Mouse (Mus musculus) heart, postnatal 25 days (tissue): ENCODE results near the gene Agap2. TPM values are rescaled to one million over a fixed set of nuclear protein-coding genes. Genes with fewer than 3 reads are reported as not detected.
"Not testable (repeated sequence)": the region's sequence is repeated elsewhere in the genome, so short reads cannot be mapped to it uniquely, and the experiment has no call there.

ENCODE experiments used
- DNase-seq: peaks from one replicate; pipeline ENCODE4 v3.0.0; 2022; ENCODE audit warnings: low spot score
- intact Hi-C: fragments of 180-260 bp; cut with DNase I; formaldehyde crosslinking; loops from one replicate; pipeline ENCODE4 v1.15.1; 2025
- total RNA-seq, 2 experiments: library from RNA; stranded (reverse); gene quantifications; 2 replicates each; pipeline ENCODE4 v1.2.3; 2021

Gene Agap2
- total RNA-seq, 2 experiments from 2014 or later = 5.9 to 7.3 TPM

DNA sequence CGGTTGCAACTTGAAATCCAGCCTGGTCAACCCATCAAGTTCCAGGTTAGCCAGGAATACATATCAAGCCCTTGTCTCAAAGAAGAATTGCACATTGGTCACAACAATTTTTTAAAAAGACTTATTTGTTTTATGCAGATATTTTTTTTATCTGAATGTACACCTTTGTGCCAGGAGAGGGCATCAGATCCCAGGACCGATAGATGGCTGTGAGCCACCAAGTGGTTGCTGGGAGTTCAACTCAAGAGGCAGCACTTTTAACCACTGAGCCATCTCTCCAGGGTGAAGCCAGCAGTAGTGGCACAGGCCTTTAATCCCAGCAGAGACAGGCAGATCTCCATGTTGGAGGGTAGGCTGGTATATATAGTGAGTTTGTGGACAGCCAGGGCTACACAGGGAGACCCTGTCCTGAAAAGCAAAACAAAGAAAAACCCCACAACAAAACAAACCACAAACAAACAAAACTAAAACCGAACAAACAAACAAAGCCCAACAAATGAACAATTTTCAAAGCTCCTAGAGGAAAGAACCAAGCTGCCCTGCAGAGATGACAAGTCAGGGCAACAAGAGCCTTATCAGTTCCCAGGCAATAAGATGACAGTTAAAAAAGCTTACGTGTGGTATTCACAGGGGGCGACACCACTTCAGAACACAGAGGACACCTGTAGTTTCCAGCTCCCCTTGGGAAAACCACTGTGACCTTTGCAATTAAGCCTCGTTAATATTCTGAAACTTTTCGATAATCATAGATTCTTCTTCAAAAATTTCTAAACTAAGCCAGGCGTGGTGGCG is 50.3 kb downstream of the Agap2 start:
- no peak for DNase-seq
- intact Hi-C loops = no loop called here

DNA sequence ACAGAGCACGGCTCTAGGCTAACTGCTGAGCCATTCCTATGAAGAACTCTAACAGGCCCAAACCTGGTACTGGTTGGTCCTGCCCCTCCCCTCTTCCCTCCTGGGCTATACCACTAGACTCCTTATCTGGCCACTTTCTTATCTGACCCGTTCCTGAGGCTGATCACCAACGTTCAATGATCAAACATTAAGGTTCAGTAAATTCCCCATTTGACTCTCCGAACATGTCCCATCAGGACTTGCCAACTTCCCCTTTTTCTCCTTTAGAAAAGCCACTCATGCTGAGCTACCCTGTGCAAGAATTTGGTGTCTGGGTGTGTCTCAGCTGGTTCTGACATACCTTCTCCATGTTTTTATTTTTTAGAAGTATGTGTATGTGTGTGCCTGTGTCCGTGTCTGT is 51.5 kb downstream of the Agap2 start:
- DNase-seq = no peak
- intact Hi-C loops = no loop called here

DNA sequence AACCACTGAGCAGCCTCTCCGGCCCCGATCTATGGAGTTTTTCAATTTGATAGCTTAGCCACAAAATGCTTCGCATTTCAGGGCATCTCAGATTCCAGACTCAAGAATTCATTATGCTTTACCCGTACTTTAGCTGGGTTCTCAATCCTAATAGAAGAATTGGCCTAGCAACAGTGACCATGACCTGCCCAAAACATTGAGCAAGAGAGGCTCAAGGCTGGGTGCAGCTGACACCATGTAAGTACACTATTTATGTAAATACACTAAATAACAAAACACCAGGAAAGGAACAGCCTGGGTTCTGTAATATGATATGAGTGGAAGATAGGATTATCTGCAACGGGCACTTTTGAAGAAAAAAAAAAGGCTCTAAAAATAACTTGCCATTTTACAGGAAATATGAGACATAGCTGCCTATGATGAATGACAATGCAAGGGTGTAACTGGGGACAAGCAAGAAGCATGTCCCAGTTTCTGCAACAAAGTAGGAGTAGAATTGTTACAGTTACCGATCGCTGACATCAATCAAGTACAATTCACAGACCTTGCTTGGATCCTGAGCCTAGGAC is 52.7 kb downstream of the Agap2 start:
- intact Hi-C loops = no loop called here
- DNase-seq = no peak

DNA sequence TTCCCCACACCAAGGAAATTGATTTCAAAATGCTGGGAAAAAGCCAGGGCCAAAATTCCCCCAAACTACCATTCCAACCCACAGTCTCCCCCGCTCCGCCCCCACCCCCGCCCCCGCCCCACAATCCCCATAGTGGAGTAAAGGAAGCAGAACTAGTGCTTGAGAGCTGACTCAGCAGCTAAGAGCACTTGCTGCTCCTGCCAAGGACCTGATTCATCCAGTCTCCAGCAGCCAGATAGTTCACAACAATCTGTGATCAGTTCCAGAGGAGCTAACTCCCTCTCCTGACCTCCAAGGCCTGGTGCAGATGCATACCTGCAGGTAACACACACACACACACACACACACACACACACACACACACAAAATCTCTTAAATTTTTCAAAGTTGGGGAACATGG is 54.3 kb downstream of the Agap2 start:
- intact Hi-C loops = no loop called here

DNA sequence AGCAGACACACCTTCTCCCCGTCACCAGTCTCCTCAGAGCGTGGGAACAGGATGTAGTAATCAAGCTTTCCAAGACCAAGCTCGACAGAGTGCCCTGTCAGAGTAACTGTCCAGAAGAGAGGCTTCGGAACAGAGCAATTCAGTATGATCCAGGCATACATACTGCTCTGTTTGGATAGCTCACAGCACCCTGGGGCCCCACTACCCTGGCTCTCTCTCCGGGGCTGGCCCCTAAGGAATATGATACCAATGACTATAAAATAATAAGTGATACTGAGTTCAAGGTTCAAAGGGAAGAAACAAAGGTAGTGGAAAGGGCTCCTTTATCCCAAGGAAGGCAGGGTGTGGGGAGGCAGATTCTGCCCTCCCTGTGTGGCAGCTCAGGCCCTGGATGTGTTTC is 57.4 kb downstream of the Agap2 start:
- no peak for DNase-seq
- intact Hi-C loops = no loop called here

More for the DNA sequence above, 54.3 kb downstream of the Agap2 start:
- no peak for DNase-seq

DNA sequence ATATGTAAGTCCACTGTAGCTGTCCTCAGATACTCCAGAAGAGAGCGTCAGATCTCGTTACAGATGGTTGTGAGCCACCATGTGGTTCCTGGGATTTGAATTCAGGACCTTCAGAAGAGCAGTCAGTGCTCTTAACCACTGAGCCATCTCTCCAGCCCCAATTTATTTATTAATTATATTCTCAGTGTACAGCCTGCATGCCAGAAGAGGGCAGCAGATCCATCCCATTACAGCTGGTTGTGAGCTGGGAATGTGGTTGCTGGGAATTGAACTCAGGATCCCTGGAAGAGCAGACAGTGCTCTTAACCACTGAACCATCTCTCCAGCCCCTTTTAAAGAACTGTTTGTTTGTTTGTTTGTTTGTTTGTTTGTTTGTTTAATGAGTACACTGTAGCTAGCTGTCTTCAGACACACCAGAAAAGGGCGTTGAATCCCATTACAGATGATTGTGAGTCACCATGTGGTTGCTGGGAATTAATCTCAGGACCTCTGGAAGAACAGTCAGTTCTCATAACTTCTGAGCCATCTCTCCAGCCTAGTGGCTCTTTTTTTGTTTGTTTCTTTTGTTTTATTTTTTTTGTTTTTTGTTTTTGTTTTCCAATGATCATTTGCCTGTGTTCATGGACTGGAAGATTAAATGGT is 59.4 kb downstream of the Agap2 start:
- DNase-seq, intact Hi-C loops: not testable (repeated sequence)

DNA sequence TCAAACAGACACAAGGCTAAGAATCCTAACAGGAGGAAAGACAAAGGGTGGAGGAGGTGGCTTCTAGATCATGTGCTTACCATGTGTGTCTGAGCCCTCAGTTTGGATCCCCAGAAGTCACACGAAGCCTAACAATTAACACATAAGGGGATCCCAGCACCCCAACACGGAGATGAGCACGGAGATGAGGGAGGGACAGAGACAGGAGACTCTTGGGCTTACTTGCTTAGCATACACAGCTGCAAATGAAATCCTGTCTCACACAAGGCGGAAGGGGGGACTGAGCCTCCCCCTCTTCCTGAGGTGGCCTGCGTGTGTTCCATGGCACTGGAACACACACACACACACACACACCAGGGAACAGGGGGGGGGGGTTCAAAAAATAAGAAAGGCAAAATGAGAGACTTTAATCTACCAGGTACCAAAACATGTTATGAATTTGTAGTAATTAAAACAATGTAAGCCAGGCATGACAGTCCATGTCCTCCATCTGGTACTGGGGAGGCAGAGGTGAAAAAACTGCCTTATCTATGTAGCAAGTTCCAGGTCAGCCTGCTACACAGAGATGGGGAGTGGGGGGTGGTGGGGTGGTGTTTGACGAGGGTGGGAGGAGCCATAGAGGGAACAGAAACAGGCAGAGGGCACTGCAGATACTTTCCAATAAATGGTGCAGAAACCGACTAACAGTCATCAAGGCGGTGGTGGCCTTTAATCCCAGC is 60.2 kb downstream of the Agap2 start:
- DNase-seq = no peak
- intact Hi-C loops = no loop called here

DNA sequence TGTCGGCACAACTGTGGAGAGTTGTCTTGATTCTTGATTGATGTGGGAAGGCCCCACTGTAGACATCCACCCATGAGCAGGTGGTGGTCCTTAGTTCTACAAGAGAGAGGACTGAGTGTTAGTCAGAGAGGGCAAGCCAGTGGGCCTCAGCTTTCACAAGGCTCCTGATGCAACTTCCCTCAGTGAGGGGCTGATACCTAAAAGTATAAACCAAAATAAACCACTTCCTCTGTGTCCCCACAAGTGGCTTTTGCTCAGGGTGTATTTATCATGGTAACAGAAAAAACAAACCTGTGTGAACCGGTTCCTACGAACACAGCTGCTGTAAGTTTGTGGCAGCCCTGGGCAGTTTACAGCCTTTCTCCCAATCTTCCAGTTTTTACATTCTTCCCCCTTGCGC is 61.4 kb downstream of the Agap2 start:
- intact Hi-C loops = no loop called here
- no peak for DNase-seq

DNA sequence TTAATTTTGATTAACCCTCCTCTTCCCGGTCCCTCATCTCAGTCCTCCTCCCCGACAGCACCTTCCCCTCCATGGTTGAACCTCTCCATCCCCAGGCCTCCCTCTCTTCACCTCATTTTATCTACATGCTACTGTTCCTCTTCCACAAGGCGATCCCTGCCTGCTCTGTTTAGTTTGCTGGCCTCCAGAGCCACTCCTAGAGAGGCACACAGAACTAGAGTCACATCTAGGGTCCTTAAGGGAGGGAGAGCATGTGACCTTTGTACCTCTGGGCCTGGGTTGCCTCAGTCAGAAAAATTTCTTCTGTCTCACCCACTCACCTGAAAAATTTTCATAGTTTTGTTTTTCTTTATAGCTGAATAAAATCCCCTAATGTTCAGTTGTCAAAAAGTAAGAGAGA is 62.8 kb downstream of the Agap2 start:
- intact Hi-C loops = no loop called here
- DNase-seq = no peak

DNA sequence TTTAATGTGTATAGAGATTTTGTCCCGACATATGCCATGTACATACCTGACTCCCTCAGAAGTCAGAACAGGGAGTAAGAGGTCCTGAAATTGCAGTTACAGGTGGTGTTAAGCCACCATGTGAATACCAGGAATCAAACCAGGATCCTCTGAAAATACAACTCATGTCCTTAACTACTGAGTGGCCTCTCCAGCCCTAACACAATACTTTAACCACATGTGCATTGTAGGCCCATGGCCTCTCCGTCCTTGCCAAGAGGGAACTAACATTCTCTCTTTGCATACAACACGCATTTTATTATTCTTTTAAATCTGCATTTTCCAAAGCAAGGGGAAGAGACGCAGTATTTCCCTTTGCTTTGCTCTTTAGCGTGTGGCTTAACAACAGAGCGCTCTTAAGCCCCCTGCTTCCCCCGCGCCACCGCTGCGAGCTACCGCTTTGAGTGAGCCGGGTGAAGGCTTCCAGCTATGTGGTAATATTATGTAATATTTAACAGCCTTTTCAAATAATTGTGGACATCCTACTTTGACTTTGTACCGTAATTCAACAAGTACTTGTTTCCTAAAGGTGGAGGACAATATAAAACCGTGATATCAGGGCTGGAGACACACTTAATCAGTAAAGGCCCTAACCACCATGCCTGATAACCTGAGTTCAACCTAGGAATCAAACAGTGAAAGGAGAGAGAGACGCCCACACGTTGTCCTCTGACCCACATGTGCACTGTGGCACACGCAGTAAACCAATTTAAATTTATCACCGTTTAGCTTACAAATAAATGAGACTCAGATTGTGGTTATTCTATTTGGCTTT is 63.5 kb downstream of the Agap2 start:
- DNase-seq = no peak
- intact Hi-C loops = no loop called here

DNA sequence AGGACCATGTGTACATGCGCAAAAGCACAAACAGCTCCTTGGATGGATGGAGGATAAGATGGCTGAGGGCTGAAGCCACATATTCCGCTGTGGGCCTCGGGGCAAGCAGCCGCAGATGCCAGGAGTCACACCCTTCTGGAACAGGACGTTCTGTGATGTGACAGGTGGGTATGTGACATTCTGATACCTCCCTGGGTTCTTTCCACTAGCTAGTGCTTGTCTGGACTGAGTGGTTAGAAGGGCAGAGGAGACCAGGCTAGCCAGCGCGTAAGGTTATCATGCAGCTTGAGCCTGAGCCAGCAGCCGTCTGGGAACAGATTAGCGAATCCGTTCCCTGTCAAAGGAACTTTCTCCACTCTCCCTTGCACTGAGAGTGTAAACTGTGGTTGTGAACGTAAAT is 65.9 kb downstream of the Agap2 start:
- intact Hi-C loops = no loop called here
- no peak for DNase-seq

DNA sequence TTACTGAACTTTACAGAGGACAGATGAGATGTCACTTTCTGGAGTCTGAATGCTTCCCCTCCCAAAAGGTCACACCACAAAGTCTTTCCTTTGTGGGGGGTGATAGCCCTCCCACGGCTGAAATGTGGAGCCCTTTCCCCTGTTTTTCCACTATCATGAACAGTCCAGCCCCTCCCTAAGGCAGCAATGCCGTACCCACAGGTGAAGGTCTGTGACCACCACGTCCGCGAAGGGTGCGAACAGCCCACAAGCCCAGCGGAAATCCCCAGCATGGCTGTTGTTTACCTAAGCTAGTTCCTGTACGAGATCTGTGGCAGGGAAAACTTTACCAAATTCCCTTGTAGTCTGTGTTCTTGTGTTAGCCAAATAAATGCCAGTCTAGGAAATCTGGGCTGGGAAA is 66.4 kb downstream of the Agap2 start:
- intact Hi-C loops = no loop called here
- no peak for DNase-seq

Other genes starting within 250 kb of the Agap2 start
- gene Atp23, start 173.9 kb upstream of the Agap2 start, total RNA-seq = 1 to 10 TPM; 4.2 to 4.5 TPM
- 100 to 1,000 TPM; 104 to 110 TPM for gene Ctdsp2, start 96.6 kb upstream of the Agap2 start, total RNA-seq
- under 1 TPM; 0.14 to 0.39 TPM for gene Avil, start 74.6 kb upstream of the Agap2 start, total RNA-seq
- gene Tsfm, start 44.4 kb upstream of the Agap2 start, total RNA-seq = 10 to 100 TPM; 66.1 to 67.4 TPM
- gene Mettl1, start 33.9 kb upstream of the Agap2 start, total RNA-seq = 1 to 10 TPM; 6.1 to 6.9 TPM
- under 1 TPM in 1 of 2 experiments, not detected in 1; 0.11 TPM for gene Eef1akmt3, start 33.8 kb upstream of the Agap2 start, total RNA-seq
- gene Cyp27b1, start 27.0 kb upstream of the Agap2 start, total RNA-seq = under 1 TPM in 1 of 2 experiments, not detected in 1; 0.14 TPM
- 1 to 10 TPM; 2.3 to 2.5 TPM for gene March9, start 15.1 kb upstream of the Agap2 start, total RNA-seq
- gene Cdk4, start 11.8 kb upstream of the Agap2 start, total RNA-seq = 10 to 100 TPM; 76.1 to 83.3 TPM
- 10 to 100 TPM; 43.4 to 47.4 TPM for gene Tspan31, start 5.0 kb upstream of the Agap2 start, total RNA-seq
- gene Os9, start 45.8 kb downstream of the Agap2 start, total RNA-seq = 10 to 100 TPM; 25.0 to 25.1 TPM
- gene B4galnt1, start 89.9 kb downstream of the Agap2 start, total RNA-seq = 1 to 10 TPM; 1.5 to 1.6 TPM
- gene Slc26a10, start 105.4 kb downstream of the Agap2 start, total RNA-seq = 10 to 100 TPM; 18.2 to 29.2 TPM
- gene Arhgef25, start 114.8 kb downstream of the Agap2 start, total RNA-seq = 10 to 100 TPM; 10.9 to 12.7 TPM
- 10 to 100 TPM; 26.3 to 28.6 TPM for gene Dtx3, start 120.4 kb downstream of the Agap2 start, total RNA-seq
- 10 to 100 TPM; 23.3 to 24.6 TPM for gene Pip4k2c, start 136.3 kb downstream of the Agap2 start, total RNA-seq
- under 1 TPM; 0.45 to 0.49 TPM for gene Kif5a, start 188.1 kb downstream of the Agap2 start, total RNA-seq
- gene Dctn2, start 191.1 kb downstream of the Agap2 start, total RNA-seq = 100 to 1,000 TPM; 136 to 142 TPM
- gene Mbd6, start 213.7 kb downstream of the Agap2 start, total RNA-seq = 10 to 100 TPM; 20.9 to 21.4 TPM
- 10 to 100 TPM; 37.9 to 38.9 TPM for gene Mars, start 236.5 kb downstream of the Agap2 start, total RNA-seq
- 1 to 10 TPM; 3.0 to 3.4 TPM for gene Arhgap9, start 246.7 kb downstream of the Agap2 start, total RNA-seq